Mouse (Mus musculus): Measurements from ENCODE around the gene Duoxa1.
A peak's percentile ranks its signal among the peaks of the same experiment; 100 is the strongest.
"Not testable (repeated sequence)": the region's sequence is repeated elsewhere in the genome, so short reads cannot be mapped to it uniquely, and the experiment has no call there.

Gene Duoxa1

GRCm38 (mm10) chr2:122313536-122313935, at the start of gene Duoxa1:
Gene Duoxa1 (minus strand): TSS chr2:122313730.
- DNase-seq (ENCODE audit: low spot score): no peak

- no peak for DNase-seq (ENCODE audit: low spot score)
These were observed 49.3 kb upstream of the Duoxa1 start for GRCm38 (mm10) chr2:122362622-122363523.

- DNase-seq (ENCODE audit: low spot score): no peak
These were observed 48.5 kb upstream of the Duoxa1 start for GRCm38 (mm10) chr2:122361868-122362621.

- DNase-seq (ENCODE audit: low spot score): no peak
These were observed 47.7 kb upstream of the Duoxa1 start for GRCm38 (mm10) chr2:122361181-122361580.

- DNase-seq (ENCODE audit: low spot score): no peak
These were observed 46.8 kb upstream of the Duoxa1 start for GRCm38 (mm10) chr2:122360310-122360709.

GRCm38 (mm10) chr2:122356187-122356586, 42.7 kb upstream of the Duoxa1 start:
- DNase-seq (ENCODE audit: low spot score): peak; percentile 29

GRCm38 (mm10) chr2:122355389-122355788, 41.9 kb upstream of the Duoxa1 start:
- no peak for DNase-seq (ENCODE audit: low spot score)

GRCm38 (mm10) chr2:122354191-122354929, 40.8 kb upstream of the Duoxa1 start:
- no peak for DNase-seq (ENCODE audit: low spot score)

- DNase-seq (ENCODE audit: low spot score): no peak
These were observed 40.2 kb upstream of the Duoxa1 start for GRCm38 (mm10) chr2:122353765-122354164.

- no peak for DNase-seq (ENCODE audit: low spot score)
These were observed 39.5 kb upstream of the Duoxa1 start for GRCm38 (mm10) chr2:122352992-122353391.

GRCm38 (mm10) chr2:122351931-122352329, 38.4 kb upstream of the Duoxa1 start:
- no peak for DNase-seq (ENCODE audit: low spot score)

GRCm38 (mm10) chr2:122351156-122351930, 37.8 kb upstream of the Duoxa1 start:
- no peak for DNase-seq (ENCODE audit: low spot score)

- DNase-seq (ENCODE audit: low spot score): no peak
These were observed 35.7 kb upstream of the Duoxa1 start for GRCm38 (mm10) chr2:122349136-122349785.

- DNase-seq (ENCODE audit: low spot score): peak; percentile 79
These were observed 35.1 kb upstream of the Duoxa1 start for GRCm38 (mm10) chr2:122348531-122349131.

- DNase-seq (ENCODE audit: low spot score): no peak
These were observed 33.7 kb upstream of the Duoxa1 start for GRCm38 (mm10) chr2:122347257-122347656.

GRCm38 (mm10) chr2:122346164-122346563, 32.6 kb upstream of the Duoxa1 start:
- not testable (repeated sequence) for DNase-seq (ENCODE audit: low spot score)

GRCm38 (mm10) chr2:122345106-122345893, 31.8 kb upstream of the Duoxa1 start:
- DNase-seq (ENCODE audit: low spot score): no peak

- DNase-seq (ENCODE audit: low spot score): no peak
These were observed 23.8 kb upstream of the Duoxa1 start for GRCm38 (mm10) chr2:122337291-122337690.

- no peak for DNase-seq (ENCODE audit: low spot score)
These were observed 20.6 kb upstream of the Duoxa1 start for GRCm38 (mm10) chr2:122334170-122334569.

- no peak for DNase-seq (ENCODE audit: low spot score)
These were observed 18.7 kb upstream of the Duoxa1 start for GRCm38 (mm10) chr2:122332222-122332621.
